Mouse (Mus musculus) kidney, adult 11 months (tissue): ENCODE data around the gene Dhx29.
A peak's percentile ranks its signal among the peaks of the same experiment; 100 is the strongest.
"Not testable (repeated sequence)": the region's sequence is repeated elsewhere in the genome, so short reads cannot be mapped to it uniquely, and the experiment has no call there.

ENCODE experiments used
- DNase-seq: peaks from one replicate; pipeline ENCODE4 v3.0.0; 2022

Dhx29 gene

GRCm38 (mm10) chr13:112987991-112988390, 60.7 kb downstream of the Dhx29 start:
- no peak for DNase-seq

- no peak for DNase-seq
These were observed 61.6 kb downstream of the Dhx29 start for GRCm38 (mm10) chr13:112988866-112989265.

GRCm38 (mm10) chr13:112989541-112989940, 62.3 kb downstream of the Dhx29 start:
- DNase-seq = no peak

- no peak for DNase-seq
These were observed 63.1 kb downstream of the Dhx29 start for GRCm38 (mm10) chr13:112990346-112990745.

DNA sequence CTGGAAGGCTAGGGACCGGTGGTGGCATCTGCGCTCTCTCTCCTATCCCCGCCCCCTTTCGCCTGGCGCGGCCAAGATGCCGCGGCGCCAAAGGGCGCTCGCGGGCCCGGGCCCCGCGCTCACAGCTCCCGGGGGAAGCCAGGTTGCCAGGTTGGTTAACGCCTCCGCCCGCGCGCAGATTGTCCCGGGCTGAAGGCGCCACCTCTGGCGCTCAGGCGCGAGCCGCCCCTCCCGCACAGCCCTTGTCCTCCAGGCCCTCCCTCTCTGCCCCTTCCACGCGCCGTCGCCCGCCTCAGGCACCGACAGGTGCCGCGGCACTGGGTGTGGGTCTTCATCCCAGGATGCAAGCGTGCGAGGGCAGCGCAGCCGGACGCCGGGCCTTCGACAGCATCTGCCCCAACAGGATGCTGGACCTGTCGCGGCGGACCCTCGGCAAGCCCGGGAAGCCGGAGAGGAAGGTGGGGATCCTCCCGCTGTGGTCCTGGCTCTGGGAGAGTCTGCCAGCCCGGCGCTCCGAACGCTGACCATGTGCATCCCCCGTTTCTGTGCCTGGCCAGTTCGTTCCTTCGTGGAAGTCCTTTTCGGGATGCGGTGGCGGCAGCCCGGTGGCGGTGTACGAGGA, 66.4 kb downstream of the Dhx29 start, which contains the start of gene Mcidas:
Gene Mcidas, plus strand, starts transcription at position 315 of the 622 bp plus-strand sequence.
- DNase-seq = no peak

DNA sequence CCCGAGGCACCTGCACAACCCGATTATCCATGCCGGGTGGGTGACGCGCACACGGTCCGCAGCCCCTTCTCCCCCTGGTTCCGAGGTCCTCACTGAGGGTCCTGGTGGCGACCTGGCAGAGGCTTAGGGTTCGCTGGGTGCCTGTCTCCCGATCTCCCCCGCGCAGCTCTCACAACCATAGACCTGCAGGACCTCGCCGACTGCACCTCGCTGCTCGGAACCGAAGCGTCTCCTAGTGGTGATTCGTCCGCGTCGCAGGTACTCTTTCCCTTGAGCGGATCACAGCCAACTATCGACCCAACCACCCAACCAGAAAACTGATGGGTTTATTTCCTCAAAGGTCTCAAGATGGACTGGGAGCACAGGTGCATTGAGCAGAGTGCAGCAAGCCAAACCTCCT, 66.9 kb downstream of the Dhx29 start:
- DNase-seq = peak; percentile 54

GRCm38 (mm10) chr13:112996407-112996806, 69.2 kb downstream of the Dhx29 start:
- no peak for DNase-seq

DNA sequence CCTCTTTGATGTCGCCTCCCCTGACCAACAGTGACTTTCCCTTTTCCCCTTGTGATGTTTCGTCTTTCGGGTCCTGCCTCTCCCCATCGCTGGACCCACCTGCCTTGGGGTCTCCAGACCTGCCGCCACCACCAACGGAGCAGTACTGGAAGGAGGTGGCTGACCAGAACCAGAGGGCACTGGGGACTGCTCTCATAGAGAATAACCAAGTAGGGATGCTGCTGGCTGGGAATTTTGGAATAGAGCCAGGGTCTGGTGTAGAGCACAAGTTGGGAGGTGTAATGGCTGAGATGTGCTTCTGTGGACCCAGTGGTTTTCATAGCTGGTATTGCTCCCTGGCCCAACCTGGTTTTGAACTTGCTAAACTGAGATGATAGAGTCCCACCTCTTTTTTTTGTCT, 70.1 kb downstream of the Dhx29 start:
- no peak for DNase-seq

DNA sequence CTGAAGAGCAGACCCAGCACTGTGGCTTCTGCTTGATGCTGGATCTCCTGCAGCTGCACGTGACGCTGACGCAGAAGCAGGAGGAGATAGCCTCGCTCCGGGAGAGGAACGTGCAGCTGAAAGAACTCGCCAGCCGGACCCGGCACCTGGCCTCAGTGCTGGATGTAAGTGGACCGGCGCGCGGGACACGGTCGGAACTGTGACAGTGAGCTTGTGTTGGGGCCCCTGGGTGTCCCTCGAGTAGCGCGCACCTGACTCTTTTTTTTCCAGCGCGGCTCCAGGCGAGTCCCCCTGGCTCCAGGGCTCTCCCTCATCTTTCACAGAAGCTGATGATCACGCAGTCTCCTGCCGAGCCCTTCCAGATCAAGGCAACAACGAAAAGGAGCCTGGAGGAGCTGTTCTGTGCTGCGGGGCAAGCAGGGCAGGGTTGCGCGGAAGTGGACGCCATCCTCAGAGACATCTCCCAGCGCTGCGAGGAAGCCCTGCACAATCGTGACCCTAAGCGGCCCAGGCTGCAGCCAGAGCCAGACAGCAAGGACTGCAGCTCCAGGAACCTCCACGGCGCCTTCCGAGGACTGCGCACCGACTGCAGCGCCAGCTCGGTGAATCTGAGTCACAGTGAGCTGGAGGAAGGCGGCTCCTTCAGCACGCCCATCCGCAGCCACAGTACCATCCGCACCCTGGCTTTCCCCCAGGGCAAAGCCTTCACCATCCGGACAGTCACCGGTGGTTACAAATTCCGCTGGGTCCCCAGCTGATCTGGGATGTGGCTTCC, 71.4 kb downstream of the Dhx29 start:
- DNase-seq = no peak

DNA sequence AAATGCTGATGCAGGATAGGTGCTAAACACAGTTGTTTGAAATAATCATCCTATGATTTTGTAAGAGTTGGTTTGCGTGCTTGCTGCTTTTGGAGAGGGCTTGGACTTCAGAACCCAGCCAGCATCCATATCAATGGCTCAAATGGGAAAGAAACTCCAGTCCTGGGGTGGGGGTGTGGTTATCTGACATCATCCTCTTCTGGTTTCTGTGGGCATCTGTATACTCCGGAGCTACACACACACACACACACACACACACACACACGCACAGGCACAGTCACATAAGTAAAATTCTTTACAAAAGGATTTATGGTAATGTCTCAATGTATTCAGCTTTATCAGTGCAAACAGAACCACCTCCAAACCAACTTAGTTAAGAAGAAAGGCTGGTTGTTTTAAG, 72.8 kb downstream of the Dhx29 start:
- no peak for DNase-seq

DNA sequence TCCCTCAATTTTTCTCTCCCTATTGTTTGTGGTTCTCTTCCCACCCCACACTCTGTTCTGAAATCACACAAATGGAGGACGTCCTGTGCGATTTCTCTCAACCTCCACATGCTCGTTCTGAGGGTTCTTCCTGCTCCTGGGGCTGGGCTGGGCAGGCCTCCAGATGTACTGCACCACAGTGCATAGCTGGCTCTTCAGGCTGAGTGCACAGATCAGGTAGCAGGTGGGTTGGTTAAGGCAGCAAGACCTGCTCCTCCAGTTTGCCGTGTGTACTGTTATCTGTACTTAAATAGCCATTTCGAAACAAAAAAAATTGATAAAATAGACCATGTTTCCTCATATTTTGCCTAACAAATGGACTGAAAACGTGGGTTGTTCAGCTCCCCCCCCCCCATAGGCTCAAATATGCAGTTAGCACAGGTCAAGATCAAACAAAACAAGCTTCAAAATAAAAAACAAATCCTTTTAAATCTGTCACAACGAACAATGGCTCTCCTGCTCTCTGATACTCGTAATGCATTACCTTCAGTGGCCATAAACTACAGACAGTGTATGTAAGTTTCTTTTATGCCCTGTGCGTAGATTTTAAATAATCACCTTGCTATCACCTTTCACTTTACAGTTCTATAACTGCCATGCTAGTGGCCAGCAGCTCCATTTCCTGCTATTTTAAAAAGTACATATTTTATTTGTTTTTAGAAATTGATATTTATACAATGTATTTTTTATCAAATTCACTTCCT, 73.5 kb downstream of the Dhx29 start:
- no peak for DNase-seq

- no peak for DNase-seq
These were observed 85.4 kb downstream of the Dhx29 start for GRCm38 (mm10) chr13:113012683-113013082.

- not testable (repeated sequence) for DNase-seq
These were observed 86.1 kb downstream of the Dhx29 start for GRCm38 (mm10) chr13:113013174-113013953.
